Mouse (Mus musculus): Measurements from ENCODE around the gene Ptger1. TPM values are rescaled to one million over a fixed set of nuclear protein-coding genes. Genes with fewer than 3 reads are reported as not detected.

Ptger1 gene
- polyA plus RNA-seq, 1 experiment from 2014 or later: 5.6 TPM

DNA sequence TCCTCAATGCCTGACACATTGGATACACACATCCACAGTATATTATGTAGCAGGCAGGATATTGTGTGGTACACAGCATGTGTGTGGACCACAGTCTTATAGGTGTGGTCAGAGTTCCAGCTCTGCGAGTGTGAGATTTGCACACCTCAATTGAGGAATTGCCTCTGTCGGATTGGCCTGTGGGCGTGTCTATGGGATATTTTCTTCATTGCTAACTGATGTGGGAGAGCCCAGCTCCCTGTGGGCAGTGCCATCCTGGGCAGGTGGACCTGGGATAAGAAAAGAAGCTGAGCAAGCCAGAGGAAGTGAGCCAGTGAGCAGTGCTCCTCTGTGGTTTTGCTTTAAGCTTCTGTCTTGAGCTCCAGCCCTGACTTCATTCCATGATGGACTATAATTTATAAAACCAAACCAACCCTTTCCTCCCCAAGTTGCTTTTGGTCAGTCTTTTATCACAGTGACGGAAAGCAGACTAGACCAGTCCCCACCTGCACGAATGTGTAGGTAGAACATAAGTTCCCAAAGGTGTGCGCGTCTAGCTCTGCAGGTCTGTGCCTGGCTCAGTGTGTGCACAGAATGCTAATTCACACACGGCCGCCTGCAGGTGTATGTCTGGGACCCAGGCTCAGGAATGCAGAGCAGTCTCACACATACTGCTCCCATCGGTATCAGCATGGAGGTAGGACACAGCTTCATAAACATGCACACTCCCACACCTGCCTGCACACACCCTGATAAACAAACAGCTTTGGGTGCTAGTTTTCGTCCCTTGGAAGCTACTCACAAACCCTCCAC, 28.1 kb downstream of the Ptger1 start:
- TF ChIP-seq CTCF (IDR thresholded peaks at IDR 0.05; ENCODE audit: low read depth) (no peak), EP300 (optimal IDR thresholded peaks at IDR 0.05) (no peak)
- H3K9ac ChIP-seq (ENCODE audit: low read length): no peak overlapping the region; the same call in 1 of the 2 replicates
- WGBS: 54% methylated on average over 11 of the region's 11 CpGs
- H3K4me3 ChIP-seq (ENCODE audit: low read depth, low read length): no peak overlapping the region
- no peaks in the 10 kb centered on the region for H3K27me3 ChIP-seq (ENCODE audit: control insufficient read depth, insufficient read depth, low read length)
- H3K4me2 ChIP-seq (replicated peaks; ENCODE audit: low read depth): no peak overlapping the region
- peak; percentile 42 for DNase-seq (ENCODE audit: low spot score)
- H3K4me1 ChIP-seq (replicated peaks; ENCODE audit: control insufficient read depth, insufficient read depth): peaks cover 7% of the 10 kb centered on the region
- H3K36me3 ChIP-seq (ENCODE audit: control insufficient read depth, insufficient read depth, low read length): peaks cover 18% of the 10 kb centered on the region
- ATAC-seq (ENCODE audit: low FRiP score, low TSS enrichment): peak; percentile 40; the same call in 1 of the 2 replicates
- peak overlapping the region; percentile 61 for H3K27ac ChIP-seq (replicated peaks)
- no peaks in the 10 kb centered on the region for H3K9me3 ChIP-seq (ENCODE audit: control insufficient read depth, low read length)

DNA sequence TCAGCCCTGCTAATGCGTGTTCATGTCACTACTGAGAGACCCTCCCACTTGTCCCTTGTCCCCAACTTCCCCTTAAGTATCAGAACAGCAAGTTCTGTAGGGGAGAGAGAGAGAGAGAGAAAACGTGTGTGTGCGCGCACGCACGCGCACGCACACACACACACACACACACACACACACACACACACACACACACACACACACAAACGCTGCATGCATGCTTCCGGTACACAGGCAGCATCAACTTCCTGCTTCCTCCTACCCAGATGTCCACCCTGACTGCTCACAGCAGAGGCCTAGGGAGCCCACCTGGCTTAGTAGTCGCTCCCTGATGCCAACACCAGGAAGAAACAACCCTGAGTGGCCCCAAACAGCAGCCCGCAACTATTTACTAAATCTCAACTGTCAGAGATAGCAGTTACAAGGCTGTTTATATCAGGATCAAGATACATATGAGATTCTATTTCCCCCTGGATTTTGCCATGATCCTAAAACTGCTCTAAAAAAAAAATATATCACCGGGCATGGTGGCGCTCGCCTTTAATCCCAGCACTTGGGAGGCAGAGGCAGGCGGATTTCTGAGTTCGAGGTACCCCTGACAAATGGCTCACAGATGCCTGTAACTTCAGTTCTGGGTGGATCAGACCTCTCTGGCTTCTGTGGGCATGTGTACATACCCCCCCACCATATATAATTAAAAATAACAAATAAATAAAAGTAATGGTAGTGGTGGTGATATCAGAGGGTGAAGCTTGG, 29.1 kb downstream of the Ptger1 start:
- TF ChIP-seq CTCF (IDR thresholded peaks at IDR 0.05; ENCODE audit: low read depth) (no peak), EP300 (optimal IDR thresholded peaks at IDR 0.05) (no peak)
- WGBS: 79% methylated on average over 17 of the region's 17 CpGs
- Histone ChIP-seq H3K27ac (replicated peaks) (peak overlapping the region; percentile 24; the same call in 1 of the 2 replicates), H3K4me1 (replicated peaks; ENCODE audit: control insufficient read depth, insufficient read depth) (peaks cover 7% of the 10 kb centered on the region), H3K4me2 (replicated peaks; ENCODE audit: low read depth) (no peak overlapping the region), H3K9me3 (ENCODE audit: control insufficient read depth, low read length) (no peaks in the 10 kb centered on the region), H3K36me3 (ENCODE audit: control insufficient read depth, insufficient read depth, low read length) (peaks cover 18% of the 10 kb centered on the region), H3K4me3 (ENCODE audit: low read depth, low read length) (no peak overlapping the region), H3K27me3 (ENCODE audit: control insufficient read depth, insufficient read depth, low read length) (no peaks in the 10 kb centered on the region), H3K9ac (ENCODE audit: low read length) (no peak overlapping the region)
- ATAC-seq (ENCODE audit: low FRiP score, low TSS enrichment) (no peak), DNase-seq (ENCODE audit: low spot score) (peak; percentile 31)

GRCm38 (mm10) chr8:83697374-83698220, 31.1 kb downstream of the Ptger1 start:
- Histone ChIP-seq H3K9ac (ENCODE audit: low read length) (peak overlapping the region; percentile 94), H3K36me3 (ENCODE audit: control insufficient read depth, insufficient read depth, low read length) (peaks cover 1% of the 10 kb centered on the region), H3K9me3 (ENCODE audit: control insufficient read depth, low read length) (no peaks in the 10 kb centered on the region), H3K4me1 (replicated peaks; ENCODE audit: control insufficient read depth, insufficient read depth) (peaks cover 7% of the 10 kb centered on the region), H3K27me3 (ENCODE audit: control insufficient read depth, insufficient read depth, low read length) (no peaks in the 10 kb centered on the region), H3K4me3 (ENCODE audit: low read depth, low read length) (peak overlapping the region; percentile 84), H3K27ac (replicated peaks) (peak overlapping the region; percentile 94), H3K4me2 (replicated peaks; ENCODE audit: low read depth) (peak overlapping the region; percentile 98)
- DNase-seq (ENCODE audit: low spot score) (peak; percentile 84), ATAC-seq (ENCODE audit: low FRiP score, low TSS enrichment) (peak; percentile 69)
- TF ChIP-seq CTCF (IDR thresholded peaks at IDR 0.05; ENCODE audit: low read depth) (0 out of 2 replicates have a peak, but pooled peaks have one; percentile 15), EP300 (optimal IDR thresholded peaks at IDR 0.05) (no peak)
- 36% methylated on average over 19 of the region's 19 CpGs for WGBS

DNA sequence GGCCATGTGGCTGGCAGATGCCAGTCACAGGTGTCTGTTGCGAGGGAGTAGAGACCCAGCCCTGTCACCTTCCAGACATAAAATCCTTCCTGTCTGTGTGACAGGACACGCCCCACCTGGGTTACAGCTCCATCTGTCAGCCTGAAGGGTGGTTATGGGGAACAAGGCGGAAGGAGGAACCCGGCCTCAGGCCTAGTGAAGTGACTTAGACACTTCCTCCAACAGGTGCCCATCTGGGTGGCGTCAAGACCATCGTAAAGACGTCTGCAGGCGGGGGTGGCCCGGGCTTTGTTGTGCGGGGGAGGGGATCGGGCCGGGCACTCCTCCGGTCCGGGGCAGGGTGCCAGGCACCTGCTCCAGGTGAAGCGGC, 31.8 kb downstream of the Ptger1 start:
- DNase-seq (ENCODE audit: low spot score): peak; percentile 66
- H3K4me2 ChIP-seq (replicated peaks; ENCODE audit: low read depth): peak overlapping the region; percentile 98
- peak; percentile 12; the same call in 1 of the 2 replicates for ATAC-seq (ENCODE audit: low FRiP score, low TSS enrichment)
- H3K27me3 ChIP-seq (ENCODE audit: control insufficient read depth, insufficient read depth, low read length): no peaks in the 10 kb centered on the region
- peaks cover 7% of the 10 kb centered on the region for H3K4me1 ChIP-seq (replicated peaks; ENCODE audit: control insufficient read depth, insufficient read depth)
- H3K36me3 ChIP-seq (ENCODE audit: control insufficient read depth, insufficient read depth, low read length): no peaks in the 10 kb centered on the region
- peak overlapping the region; percentile 94 for H3K9ac ChIP-seq (ENCODE audit: low read length)
- H3K27ac ChIP-seq (replicated peaks): peak overlapping the region; percentile 94
- H3K4me3 ChIP-seq (ENCODE audit: low read depth, low read length): peak overlapping the region; percentile 84
- 4% methylated on average over 15 of the region's 15 CpGs for WGBS
- TF ChIP-seq CTCF (IDR thresholded peaks at IDR 0.05; ENCODE audit: low read depth) (no peak), EP300 (optimal IDR thresholded peaks at IDR 0.05) (no peak)
- H3K9me3 ChIP-seq (ENCODE audit: control insufficient read depth, low read length): no peaks in the 10 kb centered on the region

- H3K4me2 ChIP-seq (replicated peaks; ENCODE audit: low read depth): peak within 1 kb of the TSS; percentile 98
- WGBS: under 1% methylated on average over 43 of the region's 85 CpGs
- H3K36me3 ChIP-seq (ENCODE audit: control insufficient read depth, insufficient read depth, low read length): no peaks in the 10 kb centered on the region
- peak within 1 kb of the TSS; percentile 94 for H3K27ac ChIP-seq (replicated peaks)
- peak; percentile 88 for DNase-seq (ENCODE audit: low spot score)
- no peaks in the 10 kb centered on the region for H3K27me3 ChIP-seq (ENCODE audit: control insufficient read depth, insufficient read depth, low read length)
- H3K4me3 ChIP-seq (ENCODE audit: low read depth, low read length): peak within 1 kb of the TSS; percentile 84
- peaks cover 7% of the 10 kb centered on the region for H3K4me1 ChIP-seq (replicated peaks; ENCODE audit: control insufficient read depth, insufficient read depth)
- no peaks in the 10 kb centered on the region for H3K9me3 ChIP-seq (ENCODE audit: control insufficient read depth, low read length)
- peak; percentile 84 for ATAC-seq (ENCODE audit: low FRiP score, low TSS enrichment)
- H3K9ac ChIP-seq (ENCODE audit: low read length): peak within 1 kb of the TSS; percentile 94
- TF ChIP-seq CTCF (IDR thresholded peaks at IDR 0.05; ENCODE audit: low read depth) (peak; percentile 40; the same call in 1 of the 2 replicates), EP300 (optimal IDR thresholded peaks at IDR 0.05) (no peak)
These were observed 32.4 kb downstream of the Ptger1 start, which contains the start of gene Pkn1 for GRCm38 (mm10) chr8:83698661-83699453. Pkn1 (minus strand) TSS chr8:83699179.

All from stomach, postnatal 0 days (tissue).